Mouse (Mus musculus) mouse trophoblast stem cell (cell line): ENCODE data around the gene Ids.
"Not testable (repeated sequence)": the region's sequence is repeated elsewhere in the genome, so short reads cannot be mapped to it uniquely, and the experiment has no call there.

Experiments used
- in situ Hi-C, 2 experiments: fragments of 300-500 bp; cut with MseI, MboI; formaldehyde crosslinking; loops; 2 replicates in 1 of 2; 3 replicates in 1 of 2; pipeline ENCODE4 v1.15.1; 2025

The Ids gene

DNA sequence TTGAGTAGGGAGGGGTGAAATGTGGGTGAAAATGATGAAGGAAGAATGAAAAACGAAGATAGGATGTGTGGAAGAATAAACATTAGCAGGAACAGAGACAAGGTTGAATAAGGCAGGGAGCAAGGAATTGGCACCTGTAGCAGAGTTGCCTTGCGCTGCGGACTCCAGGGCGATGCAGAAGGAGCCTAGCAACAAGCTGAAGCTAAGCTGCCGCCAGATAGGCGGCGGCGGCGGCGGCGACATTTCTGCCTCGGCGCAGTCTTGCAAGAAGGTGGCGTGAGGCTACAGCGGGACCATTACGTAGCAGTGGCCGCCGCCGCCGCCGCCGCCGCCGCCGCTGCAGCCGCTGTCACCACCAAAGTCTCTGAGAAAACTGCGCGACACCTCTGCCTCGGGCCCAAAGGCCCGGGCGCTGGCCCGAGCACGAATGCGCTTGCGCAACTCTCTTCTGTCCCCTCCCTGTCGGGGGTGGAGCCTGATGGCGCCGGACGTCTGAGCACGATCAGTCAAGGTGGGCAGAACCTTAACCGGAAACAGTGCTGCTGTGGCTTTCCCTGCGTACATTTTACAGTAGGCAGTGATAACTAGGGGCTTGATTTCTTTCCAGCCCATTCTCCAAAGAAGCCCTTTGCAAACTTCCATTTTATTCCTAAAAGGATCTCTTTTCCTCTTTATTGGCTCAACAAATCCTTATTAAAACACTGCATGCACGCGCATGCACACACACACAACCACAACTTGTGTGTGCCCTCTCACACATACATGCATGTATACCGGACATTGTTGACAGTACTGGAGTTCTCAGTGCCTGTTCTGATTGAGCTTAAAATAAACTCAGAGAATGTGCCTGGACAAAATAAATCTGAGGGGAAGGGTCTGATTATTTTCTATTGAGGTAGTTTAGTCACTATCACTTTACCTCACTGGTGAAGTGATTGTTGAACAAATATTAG lies at the start of gene Ids:
TSS of gene Ids (minus strand) at position 424 of the 953 bp plus-strand sequence.
- in situ Hi-C loops, result loop anchor here in 1 of 2 experiments (10.0 kb wide), 1 partner anchor 200 kb away; no protein-coding TSS in a partner anchor

- in situ Hi-C loops, result not testable (repeated sequence)
These were observed 27.8 kb upstream of the Ids start for GRCm38 (mm10) chrX:70392636-70393035.

DNA sequence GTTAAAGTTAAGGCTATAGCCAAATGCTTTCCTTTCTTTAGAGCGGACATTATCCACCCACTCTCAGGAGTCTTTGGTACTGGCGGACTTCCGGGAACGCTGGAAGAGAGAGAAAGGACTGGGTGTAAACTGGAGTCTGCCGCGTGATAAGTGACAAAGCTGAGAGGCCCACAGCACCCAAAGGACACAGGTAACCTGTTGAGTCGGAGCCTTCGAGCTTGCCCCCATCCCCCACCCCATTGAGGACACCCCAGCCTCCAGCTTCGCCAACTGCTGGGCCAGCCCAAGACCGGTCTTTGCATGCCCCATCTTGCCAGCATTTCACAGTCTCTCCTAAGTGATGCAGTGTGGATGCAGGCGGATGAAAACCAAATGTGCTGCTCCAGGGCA lies 21.1 kb upstream of the Ids start:
- in situ Hi-C loops, result loop anchor here (5.0 to 10.0 kb wide), 3 partner anchors 89 to 191 kb away; partner anchors contain the start of gene Tmem185a (in 1 of the 2)

DNA sequence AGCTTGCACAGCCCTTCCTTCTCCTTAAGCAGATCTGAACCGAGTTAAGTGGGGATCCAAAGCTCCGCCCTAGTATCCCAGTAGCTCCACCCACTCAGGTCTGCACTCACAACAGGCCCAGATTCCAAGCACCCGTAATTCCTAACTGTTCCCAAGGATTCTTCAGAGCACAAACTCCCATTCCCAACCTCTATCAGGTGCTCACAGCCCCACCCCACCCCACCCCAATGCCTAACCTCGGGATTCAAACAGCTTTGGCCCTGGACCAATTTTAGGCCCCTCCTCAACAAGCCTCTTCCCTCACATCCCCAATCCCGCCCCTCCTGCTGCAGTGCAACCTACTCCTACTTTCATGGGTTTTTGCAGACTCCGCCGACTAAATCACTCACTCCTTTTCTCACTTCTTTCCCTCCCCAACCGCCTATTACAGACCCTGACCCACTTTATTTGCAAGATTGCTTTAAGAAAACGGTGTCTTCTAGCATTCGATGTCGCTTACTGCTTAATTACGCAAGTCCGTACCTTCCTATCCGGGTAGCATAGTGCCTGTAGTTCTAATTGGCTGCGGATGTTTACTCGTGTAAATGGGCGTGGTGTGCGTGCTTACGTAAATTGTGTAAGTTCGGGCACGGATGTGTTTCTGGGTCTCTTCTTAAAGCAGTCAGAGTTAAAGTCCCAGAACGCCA lies 20.5 kb upstream of the Ids start, which contains the start of gene 1110012L19Rik:
TSS of gene 1110012L19Rik (plus strand) at position 602 of the 686 bp plus-strand sequence.
- in situ Hi-C loops, result loop anchor here (5.0 to 10.0 kb wide), 3 partner anchors 89 to 192 kb away; partner anchors contain the start of gene Tmem185a (in 1 of the 2)

- in situ Hi-C loops, result loop anchor here (5.0 to 10.0 kb wide), 3 partner anchors 90 to 192 kb away; partner anchors contain the start of gene Tmem185a (in 1 of the 2)
These were observed 20.0 kb upstream of the Ids start for GRCm38 (mm10) chrX:70384917-70385275.

- in situ Hi-C loops, result not testable (repeated sequence)
These were observed 9.7 kb upstream of the Ids start for GRCm38 (mm10) chrX:70374469-70375110.

DNA sequence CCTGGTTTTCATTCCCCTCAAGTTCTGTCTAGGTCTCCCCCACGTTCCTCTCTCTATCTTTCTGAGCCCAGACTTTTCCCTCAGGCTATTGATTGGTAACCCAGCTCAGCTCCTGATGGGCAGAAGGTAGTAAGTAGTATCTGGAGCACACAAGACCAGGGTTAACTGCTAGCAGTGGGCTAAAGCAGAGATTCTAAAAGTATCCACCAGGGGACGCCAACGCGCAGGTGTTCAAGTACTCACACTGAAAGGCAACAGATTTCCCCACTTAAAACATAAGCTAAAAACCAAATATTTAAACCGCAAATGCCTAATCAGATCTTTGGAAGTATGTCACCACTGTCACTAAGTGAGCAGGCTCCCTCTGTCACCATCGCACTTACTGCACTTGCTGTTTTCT lies 4.9 kb upstream of the Ids start:
- in situ Hi-C loops, result loop anchor here in 1 of 2 experiments (10.0 kb wide), 1 partner anchor 195 kb away; no protein-coding TSS in a partner anchor

DNA sequence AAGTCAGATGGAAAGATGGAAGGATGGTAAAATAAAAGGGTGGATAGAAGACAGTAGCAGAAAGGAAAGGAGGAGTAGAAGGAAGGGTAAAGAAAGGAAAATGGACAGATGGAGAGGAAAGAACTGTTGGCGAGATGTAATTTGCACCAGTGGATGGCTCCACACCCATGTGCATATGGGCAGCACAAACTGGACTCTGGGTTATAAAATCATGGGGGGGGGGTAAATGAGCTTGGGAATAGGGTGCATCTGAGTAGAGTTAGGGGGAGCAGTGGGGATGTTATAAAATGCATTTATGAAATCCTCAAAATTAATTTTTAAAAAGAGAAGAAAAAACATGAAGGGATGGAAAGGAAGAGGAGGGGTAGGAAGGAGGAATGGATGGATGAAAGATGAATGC lies 682 bp downstream of the Ids start:
- in situ Hi-C loops, result loop anchor here in 1 of 2 experiments (10.0 kb wide), 1 partner anchor 201 kb away; no protein-coding TSS in a partner anchor

GRCm38 (mm10) chrX:70363446-70363845 lies 1.4 kb downstream of the Ids start:
- in situ Hi-C loops, result loop anchor here in 1 of 2 experiments (10.0 kb wide), 1 partner anchor 201 kb away; no protein-coding TSS in a partner anchor

- in situ Hi-C loops, result loop anchor here in 1 of 2 experiments (10.0 kb wide), 1 partner anchor 202 kb away; no protein-coding TSS in a partner anchor
These were observed 1.9 kb downstream of the Ids start for GRCm38 (mm10) chrX:70362985-70363384.

GRCm38 (mm10) chrX:70330202-70330843 lies 34.6 kb downstream of the Ids start:
- in situ Hi-C loops, result loop anchor here (25.0 kb wide), 1 partner anchor 318 kb away; no protein-coding TSS in a partner anchor

DNA sequence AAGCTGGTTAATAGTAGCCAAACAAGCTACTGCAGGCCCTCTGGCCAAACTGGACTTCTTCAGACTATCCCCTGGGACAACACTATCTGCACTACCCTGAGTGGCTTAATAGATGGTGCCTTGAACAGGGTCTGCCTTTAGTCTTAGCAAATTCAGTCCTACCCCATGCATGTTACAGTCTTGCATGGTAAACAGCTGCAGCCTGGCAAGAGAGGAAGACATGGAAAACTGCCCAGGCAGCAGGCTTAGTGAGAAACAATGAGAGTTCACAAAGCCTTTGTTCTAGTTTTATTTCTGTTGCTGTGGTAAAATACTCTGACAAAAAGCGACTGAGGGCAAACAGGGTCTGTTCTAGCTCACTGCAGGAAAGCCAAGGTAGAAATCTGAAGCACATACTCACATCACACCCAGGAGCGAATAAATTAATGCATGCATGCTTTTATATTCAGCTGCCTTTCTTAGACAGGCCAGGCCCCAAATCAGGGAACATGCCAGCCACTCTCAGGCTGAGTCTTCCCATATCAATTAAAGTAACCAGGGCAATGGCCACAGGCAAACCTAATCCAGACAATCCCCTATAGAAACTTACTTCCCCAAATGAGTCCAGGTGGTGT lies 36.2 kb downstream of the Ids start:
- in situ Hi-C loops, result loop anchor here (25.0 kb wide), 1 partner anchor 316 kb away; no protein-coding TSS in a partner anchor

DNA sequence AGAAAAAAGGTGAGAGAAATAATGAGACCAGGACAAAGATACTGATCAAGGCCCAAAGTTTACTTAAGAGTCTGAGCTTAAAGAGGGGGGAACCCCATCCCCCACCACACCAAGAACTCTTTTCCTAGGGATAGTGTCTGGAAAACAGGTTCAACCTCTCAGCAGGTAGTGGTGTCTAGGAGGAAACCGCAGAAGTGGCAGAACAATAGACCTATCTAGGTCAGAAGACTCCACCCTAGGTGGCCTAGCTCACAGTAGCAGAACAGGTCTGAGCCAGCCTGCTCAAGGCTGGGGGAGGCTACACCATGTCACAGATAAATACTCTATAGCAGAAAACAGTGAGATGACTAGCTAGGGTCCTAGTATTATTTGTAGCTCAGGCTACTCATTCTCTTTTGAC lies 37.2 kb downstream of the Ids start:
- in situ Hi-C loops, result loop anchor here (25.0 kb wide), 1 partner anchor 315 kb away; no protein-coding TSS in a partner anchor

DNA sequence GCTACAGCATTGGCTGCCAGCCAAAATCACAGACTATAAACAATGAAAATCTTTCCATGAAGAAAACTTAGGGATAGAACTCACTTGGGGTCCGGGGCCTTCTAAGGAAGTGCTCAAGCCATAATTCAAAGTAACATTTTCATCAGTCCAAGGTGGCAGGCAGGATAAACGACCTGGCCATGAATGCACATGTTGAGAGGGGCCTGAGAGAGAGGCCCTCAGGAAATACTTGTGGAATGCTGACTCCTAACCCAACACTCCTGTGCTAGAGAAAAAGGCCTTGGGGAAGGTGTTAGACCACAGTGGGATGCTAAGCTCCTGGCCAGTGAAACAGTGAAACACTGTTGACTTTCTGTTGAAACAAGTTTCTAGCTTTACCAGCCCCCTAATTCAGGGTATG lies 45.6 kb downstream of the Ids start:
- in situ Hi-C loops, result no loop called here

- in situ Hi-C loops, result no loop called here
These were observed 49.8 kb downstream of the Ids start for GRCm38 (mm10) chrX:70314949-70315641.
